Mouse (Mus musculus): ENCODE results near the gene Fli1. TPM values are rescaled to one million over a fixed set of nuclear protein-coding genes. Genes with fewer than 3 reads are reported as not detected.

Fli1 gene
- polyA plus RNA-seq, 1 experiment from 2014 or later, result 17.6 TPM

- Histone ChIP-seq H3K27ac (replicated peaks) (no peak overlapping the region), H3K4me1 (no peaks in the 10 kb centered on the region), H3K27me3 (ENCODE audit: low read depth, poor library complexity, severe bottlenecking) (no peaks in the 10 kb centered on the region), H3K9me3 (replicated peaks) (no peaks in the 10 kb centered on the region), H3K4me3 (no peak overlapping the region), H3K36me3 (no peaks in the 10 kb centered on the region)
- DNase-seq (ENCODE audit: low spot score), result no peak
Observed at GRCm38 (mm10) chr9:32488627-32489026, 54.0 kb downstream of the Fli1 start.

- Histone ChIP-seq H3K36me3 (no peaks in the 10 kb centered on the region), H3K4me1 (no peaks in the 10 kb centered on the region), H3K9me3 (replicated peaks) (no peaks in the 10 kb centered on the region), H3K27me3 (ENCODE audit: low read depth, poor library complexity, severe bottlenecking) (no peaks in the 10 kb centered on the region), H3K4me3 (no peak overlapping the region), H3K27ac (replicated peaks) (no peak overlapping the region)
- no peak for DNase-seq (ENCODE audit: low spot score)
- 92% methylated on average over 5 of the region's 5 CpGs for WGBS
Observed at GRCm38 (mm10) chr9:32487823-32488222, 54.8 kb downstream of the Fli1 start.

GRCm38 (mm10) chr9:32487401-32487800 lies 55.3 kb downstream of the Fli1 start:
- Histone ChIP-seq H3K9me3 (replicated peaks) (no peaks in the 10 kb centered on the region), H3K27me3 (ENCODE audit: low read depth, poor library complexity, severe bottlenecking) (no peaks in the 10 kb centered on the region), H3K36me3 (no peaks in the 10 kb centered on the region), H3K4me3 (no peak overlapping the region), H3K27ac (replicated peaks) (no peak overlapping the region), H3K4me1 (no peaks in the 10 kb centered on the region)
- 84% methylated on average over 4 of the region's 4 CpGs for WGBS
- DNase-seq (ENCODE audit: low spot score), result no peak

- no peak overlapping the region for H3K27ac ChIP-seq (replicated peaks)
- no peak for DNase-seq (ENCODE audit: low spot score)
- H3K27me3 ChIP-seq (ENCODE audit: low read depth, poor library complexity, severe bottlenecking), result no peaks in the 10 kb centered on the region
- H3K4me1 ChIP-seq, result no peaks in the 10 kb centered on the region
- 87% methylated on average over 5 of the region's 5 CpGs for WGBS
- H3K9me3 ChIP-seq (replicated peaks), result no peaks in the 10 kb centered on the region
- H3K4me3 ChIP-seq, result no peak overlapping the region
- no peaks in the 10 kb centered on the region for H3K36me3 ChIP-seq
Observed at GRCm38 (mm10) chr9:32480418-32480817, 62.2 kb downstream of the Fli1 start.

- no peaks in the 10 kb centered on the region for H3K27me3 ChIP-seq (ENCODE audit: low read depth, poor library complexity, severe bottlenecking)
- no peak overlapping the region for H3K27ac ChIP-seq (replicated peaks)
- H3K36me3 ChIP-seq, result no peaks in the 10 kb centered on the region
- H3K4me1 ChIP-seq, result no peaks in the 10 kb centered on the region
- WGBS, result 69% methylated on average over 3 of the region's 3 CpGs
- no peaks in the 10 kb centered on the region for H3K9me3 ChIP-seq (replicated peaks)
- no peak overlapping the region for H3K4me3 ChIP-seq
- DNase-seq (ENCODE audit: low spot score), result no peak
Observed at GRCm38 (mm10) chr9:32478799-32479198, 63.9 kb downstream of the Fli1 start.

GRCm38 (mm10) chr9:32478087-32478486 lies 64.6 kb downstream of the Fli1 start:
- no peak for DNase-seq (ENCODE audit: low spot score)
- H3K36me3 ChIP-seq, result no peaks in the 10 kb centered on the region
- 71% methylated on average over 2 of the region's 2 CpGs for WGBS
- no peaks in the 10 kb centered on the region for H3K27me3 ChIP-seq (ENCODE audit: low read depth, poor library complexity, severe bottlenecking)
- no peaks in the 10 kb centered on the region for H3K4me1 ChIP-seq
- H3K27ac ChIP-seq (replicated peaks), result no peak overlapping the region
- H3K4me3 ChIP-seq, result no peak overlapping the region
- H3K9me3 ChIP-seq (replicated peaks), result no peaks in the 10 kb centered on the region

GRCm38 (mm10) chr9:32476604-32477003 lies 66.1 kb downstream of the Fli1 start:
- no peak overlapping the region for H3K4me3 ChIP-seq
- H3K27me3 ChIP-seq (ENCODE audit: low read depth, poor library complexity, severe bottlenecking), result no peaks in the 10 kb centered on the region
- H3K9me3 ChIP-seq (replicated peaks), result no peaks in the 10 kb centered on the region
- 92% methylated on average over 10 of the region's 10 CpGs for WGBS
- H3K27ac ChIP-seq (replicated peaks), result no peak overlapping the region
- no peak for DNase-seq (ENCODE audit: low spot score)
- H3K4me1 ChIP-seq, result no peaks in the 10 kb centered on the region
- no peaks in the 10 kb centered on the region for H3K36me3 ChIP-seq

GRCm38 (mm10) chr9:32474621-32475390 lies 67.9 kb downstream of the Fli1 start:
- Histone ChIP-seq H3K4me1 (peaks cover 7% of the 10 kb centered on the region), H3K4me3 (no peak overlapping the region), H3K36me3 (no peaks in the 10 kb centered on the region), H3K27ac (replicated peaks) (no peak overlapping the region), H3K27me3 (ENCODE audit: low read depth, poor library complexity, severe bottlenecking) (no peaks in the 10 kb centered on the region), H3K9me3 (replicated peaks) (no peaks in the 10 kb centered on the region)
- no peak for DNase-seq (ENCODE audit: low spot score)
- WGBS, result 85% methylated on average over 10 of the region's 10 CpGs

- H3K9me3 ChIP-seq (replicated peaks), result no peaks in the 10 kb centered on the region
- peaks cover 17% of the 10 kb centered on the region for H3K4me1 ChIP-seq
- DNase-seq (ENCODE audit: low spot score), result no peak
- no peaks in the 10 kb centered on the region for H3K27me3 ChIP-seq (ENCODE audit: low read depth, poor library complexity, severe bottlenecking)
- H3K36me3 ChIP-seq, result no peaks in the 10 kb centered on the region
- H3K27ac ChIP-seq (replicated peaks), result no peak overlapping the region
- 91% methylated on average over 3 of the region's 3 CpGs for WGBS
- no peak overlapping the region for H3K4me3 ChIP-seq
Observed at GRCm38 (mm10) chr9:32472346-32472745, 70.3 kb downstream of the Fli1 start.

GRCm38 (mm10) chr9:32469123-32469751 lies 73.4 kb downstream of the Fli1 start:
- DNase-seq (ENCODE audit: low spot score), result no peak
- WGBS, result 63% methylated on average over 8 of the region's 8 CpGs
- no peak overlapping the region for H3K27ac ChIP-seq (replicated peaks)
- H3K4me1 ChIP-seq, result peaks cover 17% of the 10 kb centered on the region
- no peaks in the 10 kb centered on the region for H3K36me3 ChIP-seq
- no peaks in the 10 kb centered on the region for H3K9me3 ChIP-seq (replicated peaks)
- H3K27me3 ChIP-seq (ENCODE audit: low read depth, poor library complexity, severe bottlenecking), result no peaks in the 10 kb centered on the region
- H3K4me3 ChIP-seq, result no peak overlapping the region

GRCm38 (mm10) chr9:32468313-32468712 lies 74.3 kb downstream of the Fli1 start:
- Histone ChIP-seq H3K27ac (replicated peaks) (no peak overlapping the region), H3K9me3 (replicated peaks) (no peaks in the 10 kb centered on the region), H3K4me1 (peaks cover 17% of the 10 kb centered on the region), H3K36me3 (no peaks in the 10 kb centered on the region), H3K4me3 (no peak overlapping the region), H3K27me3 (ENCODE audit: low read depth, poor library complexity, severe bottlenecking) (no peaks in the 10 kb centered on the region)
- no peak for DNase-seq (ENCODE audit: low spot score)
- WGBS, result 74% methylated on average over 1 of the region's 1 CpGs

- no peaks in the 10 kb centered on the region for H3K9me3 ChIP-seq (replicated peaks)
Observed at GRCm38 (mm10) chr9:32467443-32467842, 75.2 kb downstream of the Fli1 start.

GRCm38 (mm10) chr9:32466861-32467260 lies 75.8 kb downstream of the Fli1 start:
- Histone ChIP-seq H3K9me3 (replicated peaks) (no peaks in the 10 kb centered on the region), H3K27ac (replicated peaks) (no peak overlapping the region), H3K4me1 (peaks cover 17% of the 10 kb centered on the region), H3K4me3 (no peak overlapping the region), H3K36me3 (no peaks in the 10 kb centered on the region), H3K27me3 (ENCODE audit: low read depth, poor library complexity, severe bottlenecking) (no peaks in the 10 kb centered on the region)
- DNase-seq (ENCODE audit: low spot score), result no peak
- WGBS, result 82% methylated on average over 8 of the region's 8 CpGs

More at GRCm38 (mm10) chr9:32467443-32467842, 75.2 kb downstream of the Fli1 start:
- Histone ChIP-seq H3K36me3 (no peaks in the 10 kb centered on the region), H3K4me3 (no peak overlapping the region), H3K4me1 (peaks cover 17% of the 10 kb centered on the region), H3K27ac (replicated peaks) (no peak overlapping the region), H3K27me3 (ENCODE audit: low read depth, poor library complexity, severe bottlenecking) (no peaks in the 10 kb centered on the region)
- WGBS, result 89% methylated on average over 8 of the region's 8 CpGs
- no peak for DNase-seq (ENCODE audit: low spot score)
